Mouse (Mus musculus) megakaryocyte, embryonic 14.5 days (primary cell): Measurements from ENCODE around the gene Gm49384.

Experiments used
- FLI1 ChIP-seq: IDR thresholded peaks from 2 replicates; pipeline ENCODE4 v1.6.1; 2012; ENCODE audit warnings: low read length, inconsistent platforms, mixed read lengths
- GATA1 ChIP-seq: IDR thresholded peaks from 3 replicates; pipeline ENCODE4 v1.6.1; 2012; ENCODE audit warnings: mixed read lengths, low read length, inconsistent platforms, borderline replicate concordance

DNA sequence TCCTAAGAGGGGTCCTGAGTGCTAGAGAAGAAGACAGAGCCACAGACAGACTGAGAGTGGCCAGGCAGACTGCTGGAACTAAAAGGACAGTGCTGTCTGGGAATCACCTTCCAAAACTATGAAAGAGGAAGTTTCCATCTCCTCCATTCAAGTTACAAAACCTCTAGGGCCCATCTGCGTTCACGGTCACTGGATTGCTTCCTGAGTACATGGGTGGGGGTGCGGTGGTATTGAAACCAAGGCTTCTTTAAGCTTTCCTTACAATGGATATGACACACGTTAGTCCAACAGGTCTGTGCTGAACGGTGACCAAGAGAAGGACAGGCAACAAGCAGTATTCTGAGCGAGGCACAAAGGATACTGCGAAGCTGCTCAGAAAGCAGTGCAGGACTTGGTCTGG lies 10.3 kb upstream of the Gm49384 start:
- TF ChIP-seq GATA1 (no peak), FLI1 (no peak)
